Mouse (Mus musculus) liver, embryonic 11.5 days (tissue): ENCODE data around the gene Aldh16a1. TPM values are rescaled to one million over a fixed set of nuclear protein-coding genes. Genes with fewer than 3 reads are reported as not detected.

Source experiments
- ATAC-seq: fragments of 200-750 bp; cut with Nextera tagmentation; replicated peaks from 2 replicates; pipeline ENCODE4 v1.8.0; 2017; ENCODE audit warnings: moderate number of reproducible peaks, mild to moderate bottlenecking, moderate TSS enrichment, moderate library complexity; ENCODE audit not compliant: low FRiP score
- DNase-seq: peaks from one replicate; pipeline ENCODE4 v3.0.0-alpha.2; 2017; ENCODE audit warnings: low spot score
- H3K27ac ChIP-seq: fragments of 300-500 bp; sonication (generic); 2 replicates; pipeline ENCODE4 v1.5.1; 2014; ENCODE audit warnings: mild to moderate bottlenecking, low read depth, low read length, control low read depth
- H3K27me3 ChIP-seq: fragments of 300-500 bp; sonication (generic); replicated peaks from 2 replicates; pipeline ENCODE4 v1.6.1; 2014; ENCODE audit warnings: low read length, mixed read lengths; ENCODE audit not compliant: control insufficient read depth, insufficient read depth
- H3K36me3 ChIP-seq: fragments of 300-500 bp; sonication (generic); 2 replicates; pipeline ENCODE4 v1.6.1; 2014; ENCODE audit warnings: mild to moderate bottlenecking, low read length, moderate library complexity, mixed read lengths; ENCODE audit not compliant: control insufficient read depth, insufficient read depth
- H3K4me1 ChIP-seq: fragments of 300-500 bp; sonication (generic); replicated peaks from 2 replicates; pipeline ENCODE4 v1.6.1; 2014; ENCODE audit warnings: low read length, mixed read lengths; ENCODE audit not compliant: control insufficient read depth, insufficient read depth
- H3K4me2 ChIP-seq: fragments of 300-500 bp; sonication (generic); 2 replicates; pipeline ENCODE4 v1.6.1; 2014; ENCODE audit warnings: mild to moderate bottlenecking, control low read depth, moderate library complexity
- H3K4me3 ChIP-seq: fragments of 300-500 bp; sonication (generic); 2 replicates; pipeline ENCODE4 v1.5.1; 2014; ENCODE audit warnings: low read depth, low read length, control low read depth
- H3K9ac ChIP-seq: fragments of 300-500 bp; sonication (generic); 2 replicates; pipeline ENCODE4 v1.6.1; 2014; ENCODE audit warnings: low read depth, low read length, control low read depth
- H3K9me3 ChIP-seq: fragments of 300-500 bp; sonication (generic); 2 replicates; pipeline ENCODE4 v1.6.1; 2016; ENCODE audit warnings: low read length, inconsistent platforms, mixed read lengths; ENCODE audit not compliant: control insufficient read depth
- WGBS: fragments of 180-500 bp; shearing (Covaris S2); extraction: QIAGEN DNeasy Blood & Tissue Kit; methylation state at CpG from one replicate; pipeline ENCODE4 v1.1.7; 2014; 5-methylcytosine and 5-hydroxymethylcytosine counted together
- polyA plus RNA-seq: library from polyadenylated mRNA; unstranded; fragments of >200 nt; fragmentation: Nextera tagmentation; extraction: Ambion mirVana; gene quantifications from 2 replicates; pipeline ENCODE4 v1.2.1, GENCODE M21; 2014

The Aldh16a1 gene
- 56.0 and 60.6 TPM in 2 replicates for polyA plus RNA-seq

- Histone ChIP-seq H3K36me3 (0 out of 2 replicates have a peak, but pooled peaks cover 2% of the 10 kb centered on the region), H3K27me3 (no peaks in the 10 kb centered on the region), H3K9ac (peak within 1 kb of the TSS; percentile 82), H3K4me2 (peak within 1 kb of the TSS; percentile 70), H3K4me1 (peaks cover 12% of the 10 kb centered on the region), H3K4me3 (peak within 1 kb of the TSS; percentile 71), H3K27ac (peak within 1 kb of the TSS; percentile 93), H3K9me3 (no peaks in the 10 kb centered on the region)
- WGBS = 3% methylated on average over 69 of the region's 69 CpGs
- peak; percentile 95 for ATAC-seq
- peak; percentile 99 for DNase-seq
These were observed at the start of gene Aldh16a1, which contains the start of gene Pih1d1 for GRCm38 (mm10) chr7:45154096-45154992. Gene Aldh16a1 (minus strand): TSS chr7:45154584. Gene Pih1d1 (plus strand): TSS chr7:45154303.

GRCm38 (mm10) chr7:45202654-45203053, 48.3 kb upstream of the Aldh16a1 start:
- H3K9me3 ChIP-seq = no peaks in the 10 kb centered on the region
- no peak overlapping the region for H3K4me2 ChIP-seq
- peaks cover 6% of the 10 kb centered on the region; the same call in 1 of the 2 replicates for H3K27me3 ChIP-seq
- no peak for ATAC-seq
- DNase-seq = no peak
- H3K4me3 ChIP-seq = no peak overlapping the region
- 45% methylated on average over 10 of the region's 10 CpGs for WGBS
- peaks cover 3% of the 10 kb centered on the region; the same call in 1 of the 2 replicates for H3K4me1 ChIP-seq
- H3K9ac ChIP-seq = no peak overlapping the region
- no peaks in the 10 kb centered on the region for H3K36me3 ChIP-seq
- no peak overlapping the region for H3K27ac ChIP-seq

GRCm38 (mm10) chr7:45198961-45199360, 44.6 kb upstream of the Aldh16a1 start:
- 75% methylated on average over 11 of the region's 11 CpGs for WGBS

GRCm38 (mm10) chr7:45198435-45198834, 44.1 kb upstream of the Aldh16a1 start:
- Histone ChIP-seq H3K4me2 (no peak overlapping the region), H3K9ac (no peak overlapping the region), H3K4me3 (no peak overlapping the region), H3K36me3 (no peaks in the 10 kb centered on the region), H3K9me3 (no peaks in the 10 kb centered on the region), H3K4me1 (no peaks in the 10 kb centered on the region; the same call in 1 of the 2 replicates), H3K27me3 (peaks cover 22% of the 10 kb centered on the region), H3K27ac (no peak overlapping the region)
- ATAC-seq = no peak
- DNase-seq = peak; percentile 58
- WGBS = 9% methylated on average over 5 of the region's 5 CpGs

More at GRCm38 (mm10) chr7:45198961-45199360, 44.6 kb upstream of the Aldh16a1 start:
- no peak for ATAC-seq
- no peak overlapping the region for H3K4me3 ChIP-seq
- no peak overlapping the region for H3K4me2 ChIP-seq
- no peak for DNase-seq
- peaks cover 22% of the 10 kb centered on the region for H3K27me3 ChIP-seq
- no peak overlapping the region for H3K27ac ChIP-seq
- no peak overlapping the region for H3K9ac ChIP-seq
- no peaks in the 10 kb centered on the region for H3K36me3 ChIP-seq
- H3K9me3 ChIP-seq = no peaks in the 10 kb centered on the region
- H3K4me1 ChIP-seq = no peaks in the 10 kb centered on the region; the same call in 1 of the 2 replicates

- no peak overlapping the region for H3K27ac ChIP-seq
- no peak overlapping the region for H3K4me2 ChIP-seq
- ATAC-seq (no peak), DNase-seq (no peak)
- no peaks in the 10 kb centered on the region for H3K36me3 ChIP-seq
- no peaks in the 10 kb centered on the region; the same call in 1 of the 2 replicates for H3K4me1 ChIP-seq
- H3K4me3 ChIP-seq = no peak overlapping the region
- no peak overlapping the region for H3K9ac ChIP-seq
- WGBS = 58% methylated on average over 5 of the region's 5 CpGs
- no peaks in the 10 kb centered on the region for H3K9me3 ChIP-seq
- peaks cover 30% of the 10 kb centered on the region for H3K27me3 ChIP-seq
These were observed 42.6 kb upstream of the Aldh16a1 start for GRCm38 (mm10) chr7:45196994-45197393.

- WGBS = 77% methylated on average over 4 of the region's 4 CpGs
- no peak for DNase-seq
- H3K4me1 ChIP-seq = no peaks in the 10 kb centered on the region; the same call in 1 of the 2 replicates
- H3K27ac ChIP-seq = no peak overlapping the region
- peaks cover 34% of the 10 kb centered on the region for H3K27me3 ChIP-seq
- no peaks in the 10 kb centered on the region for H3K36me3 ChIP-seq
- no peak for ATAC-seq
- H3K9me3 ChIP-seq = no peaks in the 10 kb centered on the region
- no peak overlapping the region for H3K9ac ChIP-seq
- no peak overlapping the region for H3K4me3 ChIP-seq
- H3K4me2 ChIP-seq = no peak overlapping the region
These were observed 41.8 kb upstream of the Aldh16a1 start for GRCm38 (mm10) chr7:45196176-45196535.

GRCm38 (mm10) chr7:45195341-45196175, 41.2 kb upstream of the Aldh16a1 start:
- no peak overlapping the region for H3K27ac ChIP-seq
- ATAC-seq (no peak), DNase-seq (no peak)
- peaks cover 40% of the 10 kb centered on the region for H3K27me3 ChIP-seq
- 60% methylated on average over 13 of the region's 13 CpGs for WGBS
- H3K9me3 ChIP-seq = no peaks in the 10 kb centered on the region
- no peaks in the 10 kb centered on the region for H3K36me3 ChIP-seq
- H3K4me2 ChIP-seq = no peak overlapping the region
- no peaks in the 10 kb centered on the region for H3K4me1 ChIP-seq
- H3K9ac ChIP-seq = no peak overlapping the region
- H3K4me3 ChIP-seq = no peak overlapping the region

- Histone ChIP-seq H3K27ac (no peak overlapping the region), H3K4me3 (no peak overlapping the region), H3K27me3 (peaks cover 47% of the 10 kb centered on the region), H3K4me2 (no peak overlapping the region), H3K4me1 (no peaks in the 10 kb centered on the region), H3K36me3 (no peaks in the 10 kb centered on the region), H3K9ac (no peak overlapping the region), H3K9me3 (no peaks in the 10 kb centered on the region)
- 67% methylated on average over 17 of the region's 17 CpGs for WGBS
- DNase-seq (no peak), ATAC-seq (no peak)
These were observed 39.7 kb upstream of the Aldh16a1 start for GRCm38 (mm10) chr7:45193871-45194785.
